Mouse (Mus musculus) MEL (cell line): ENCODE data around the gene Pml. TPM values are rescaled to one million over a fixed set of nuclear protein-coding genes. Genes with fewer than 3 reads are reported as not detected.

ENCODE experiments used
- DNase-seq: peaks from one replicate; pipeline ENCODE4 v3.0.0; 2011; ENCODE audit warnings: low read depth, low spot score
- H3K27ac ChIP-seq: 2 replicates; pipeline ENCODE4 v1.5.1; 2012; ENCODE audit warnings: low read depth, mild to moderate bottlenecking, control low read depth, low read length, moderate library complexity; ENCODE audit not compliant: control insufficient read depth
- H3K27me3 ChIP-seq, 2 experiments: fragments of 150-350 bp in 1 of 2; sonication (generic) in 1 of 2; 2 replicates each; pipeline ENCODE4 v1.6.1; 2012; ENCODE audit warnings: low read length in 2 of 2, mild to moderate bottlenecking in 2 of 2, improper control_type of control experiment in 1 of 2, moderate library complexity in 1 of 2; ENCODE audit not compliant: insufficient read depth in 2 of 2, control insufficient read depth in 1 of 2
- H3K36me3 ChIP-seq, 2 experiments: 2 replicates each; pipeline ENCODE4 v1.6.1; 2012 to 2014; ENCODE audit warnings: low read length in 2 of 2, improper control_type of control experiment in 1 of 2, inconsistent platforms in 1 of 2, mild to moderate bottlenecking in 1 of 2; ENCODE audit not compliant: insufficient read depth in 2 of 2, control insufficient read depth in 1 of 2
- H3K4me1 ChIP-seq, 2 experiments: fragments of 150-350 bp in 1 of 2; sonication (generic) in 1 of 2; 2 replicates each; pipeline ENCODE4 v1.6.1; 2012; ENCODE audit warnings: low read length in 2 of 2, improper control_type of control experiment in 1 of 2, mild to moderate bottlenecking in 1 of 2; ENCODE audit not compliant: insufficient read depth in 2 of 2, control insufficient read depth in 1 of 2
- H3K4me3 ChIP-seq, 2 experiments: fragments of 150-350 bp in 1 of 2; sonication (generic) in 1 of 2; 2 replicates each; pipeline ENCODE4 v1.5.1; 2012; ENCODE audit warnings: low read depth in 2 of 2, low read length in 2 of 2, mild to moderate bottlenecking in 2 of 2, moderate library complexity in 2 of 2, control low read depth in 1 of 2, improper control_type of control experiment in 1 of 2; ENCODE audit not compliant: control insufficient read depth in 1 of 2, insufficient read depth in 1 of 2
- H3K79me2 ChIP-seq: 2 replicates; pipeline ENCODE4 v1.6.1; 2012; ENCODE audit warnings: mild to moderate bottlenecking, low read length, moderate library complexity; ENCODE audit not compliant: control insufficient read depth, poor library complexity, insufficient read depth
- H3K9ac ChIP-seq: 2 replicates; pipeline ENCODE4 v1.6.1; 2012; ENCODE audit warnings: low read depth, mild to moderate bottlenecking, control low read depth, low read length, moderate library complexity; ENCODE audit not compliant: control insufficient read depth, poor library complexity, severe bottlenecking
- H3K9me3 ChIP-seq: fragments of 150-350 bp; sonication (generic); replicated peaks from 2 replicates; pipeline ENCODE4 v1.6.1; 2012; ENCODE audit warnings: mild to moderate bottlenecking, low read length, improper control_type of control experiment, moderate library complexity; ENCODE audit not compliant: insufficient read depth
- CHD2 ChIP-seq: IDR thresholded peaks from 2 replicates; pipeline ENCODE4 v1.6.1; 2011; ENCODE audit warnings: low read length, improper control_type of control experiment
- CTCF ChIP-seq, 3 experiments: IDR thresholded peaks in 2 of 3; conservative IDR thresholded peaks in 1 of 3; 2 replicates each; pipeline ENCODE4 v1.5.1; 2011 to 2012; ENCODE audit warnings: low read length in 3 of 3, low read depth in 2 of 3, mild to moderate bottlenecking in 2 of 3, improper control_type of control experiment in 1 of 3, inconsistent platforms in 1 of 3, mixed read lengths in 1 of 3, moderate library complexity in 1 of 3; ENCODE audit not compliant: control insufficient read depth in 1 of 3, insufficient read depth in 1 of 3, poor library complexity in 1 of 3, severe bottlenecking in 1 of 3
- E2F4 ChIP-seq: IDR thresholded peaks from 2 replicates; pipeline ENCODE4 v1.6.1; 2011; ENCODE audit warnings: low read depth, low read length, improper control_type of control experiment, borderline replicate concordance
- EP300 ChIP-seq, 2 experiments: IDR thresholded peaks; 2 replicates each; pipeline ENCODE4 v1.6.1; 2011; ENCODE audit warnings: improper control_type of control experiment in 2 of 2, low read length in 2 of 2, low read depth in 1 of 2, mild to moderate bottlenecking in 1 of 2
- ETS1 ChIP-seq: IDR thresholded peaks from 2 replicates; pipeline ENCODE4 v1.6.1; 2012; ENCODE audit warnings: low read depth, mild to moderate bottlenecking, inconsistent platforms, low read length, improper control_type of control experiment, moderate library complexity
- GATA1 ChIP-seq: IDR thresholded peaks from 2 replicates; pipeline ENCODE4 v1.6.1; 2011; ENCODE audit warnings: low read depth, low read length, improper control_type of control experiment
- HCFC1 ChIP-seq: IDR thresholded peaks from 2 replicates; pipeline ENCODE4 v1.6.1; 2012; ENCODE audit warnings: low read depth, mild to moderate bottlenecking, inconsistent platforms, low read length, improper control_type of control experiment, moderate library complexity
- KAT2A ChIP-seq: conservative IDR thresholded peaks from 2 replicates; pipeline ENCODE4 v1.6.1; 2012; ENCODE audit warnings: low read depth, low read length, improper control_type of control experiment, inconsistent platforms
- MAFK ChIP-seq: IDR thresholded peaks from 2 replicates; pipeline ENCODE4 v1.6.1; 2011; ENCODE audit warnings: low read depth, mild to moderate bottlenecking, low read length, improper control_type of control experiment, borderline replicate concordance
- MAX ChIP-seq: IDR thresholded peaks from 2 replicates; pipeline ENCODE4 v1.6.1; 2011; ENCODE audit warnings: low read length, improper control_type of control experiment
- MAZ ChIP-seq: IDR thresholded peaks from 2 replicates; pipeline ENCODE4 v1.6.1; 2012; ENCODE audit warnings: low read depth, mild to moderate bottlenecking, inconsistent platforms, low read length, improper control_type of control experiment
- MYB ChIP-seq: IDR thresholded peaks from 2 replicates; pipeline ENCODE4 v1.6.1; 2011; ENCODE audit warnings: mild to moderate bottlenecking, low read depth, low read length, improper control_type of control experiment
- MYC ChIP-seq: IDR thresholded peaks from 2 replicates; pipeline ENCODE4 v1.6.1; 2011; ENCODE audit warnings: low read depth, mild to moderate bottlenecking, low read length, improper control_type of control experiment, moderate library complexity
- NRF1 ChIP-seq: IDR thresholded peaks from 2 replicates; pipeline ENCODE4 v1.6.1; 2014; ENCODE audit warnings: low read depth, mild to moderate bottlenecking, inconsistent platforms, low read length, improper control_type of control experiment, moderate library complexity; ENCODE audit not compliant: poor library complexity, insufficient read depth, severe bottlenecking
- POLR2AphosphoS2 ChIP-seq: IDR thresholded peaks from 2 replicates; pipeline ENCODE4 v1.6.1; 2011; ENCODE audit warnings: low read length, improper control_type of control experiment
- POLR2AphosphoS5 ChIP-seq: IDR thresholded peaks from 2 replicates; pipeline ENCODE4 v1.6.1; 2012; ENCODE audit warnings: low read depth, borderline replicate concordance, mild to moderate bottlenecking, inconsistent platforms, low read length, moderate library complexity, mixed read lengths
- RCOR1 ChIP-seq: IDR thresholded peaks from 2 replicates; pipeline ENCODE4 v1.6.1; 2012; ENCODE audit warnings: low read depth, mild to moderate bottlenecking, inconsistent platforms, low read length, improper control_type of control experiment
- SIN3A ChIP-seq: IDR thresholded peaks from 2 replicates; pipeline ENCODE4 v1.6.1; 2012; ENCODE audit warnings: low read length, improper control_type of control experiment, inconsistent platforms
- TAL1 ChIP-seq: IDR thresholded peaks from 2 replicates; pipeline ENCODE4 v1.6.1; 2012; ENCODE audit warnings: mild to moderate bottlenecking, inconsistent platforms, low read length, moderate library complexity, mixed read lengths
- TBP ChIP-seq: IDR thresholded peaks from 2 replicates; pipeline ENCODE4 v1.8.0; 2011; ENCODE audit warnings: low read depth, low read length, improper control_type of control experiment
- TCF12 ChIP-seq: IDR thresholded peaks from 2 replicates; pipeline ENCODE4 v1.6.1; 2014; ENCODE audit warnings: low read depth, mild to moderate bottlenecking, inconsistent platforms, low read length, improper control_type of control experiment, moderate library complexity
- ZC3H11A ChIP-seq: IDR thresholded peaks from 2 replicates; pipeline ENCODE4 v1.6.1; 2012; ENCODE audit warnings: low read depth, mild to moderate bottlenecking, inconsistent platforms, low read length, improper control_type of control experiment
- ZNF384 ChIP-seq: IDR thresholded peaks from 2 replicates; pipeline ENCODE4 v1.6.1; 2012; ENCODE audit warnings: low read depth, mild to moderate bottlenecking, inconsistent platforms, low read length, improper control_type of control experiment
- polyA plus RNA-seq, 2 experiments: library from polyadenylated mRNA; stranded (reverse) in 1 of 2; unstranded in 1 of 2; fragments of >175 nt in 1 of 2; fragments of >200 nt in 1 of 2; gene quantifications; 2 replicates each; pipeline versions ENCODE4 v1.2.1 to v1.2.4; 2012; ENCODE audit warnings: low replicate concordance in 2 of 2, low read depth in 1 of 2; ENCODE audit not compliant: insufficient read length in 2 of 2, insufficient read depth in 1 of 2, missing spikeins in 1 of 2
- total RNA-seq: library from RNA; depleted of rRNA; stranded (reverse); fragments of 300-350 nt; gene quantifications from 2 replicates; pipeline ENCODE4 v1.2.3, GENCODE M21; 2012

The Pml gene
- total and polyA plus RNA-seq, 3 experiments = 25.2 to 56.6 TPM; not detected in 1

GRCm38 (mm10) chr9:58295345-58295744 lies 45.8 kb upstream of the Pml start:
- TF ChIP-seq SIN3A (no peak), GATA1 (no peak), ZNF384 (no peak), TCF12 (no peak), TBP (no peak), CHD2 (no peak), RCOR1 (no peak), POLR2AphosphoS5 (no peak), CTCF (IDR thresholded peaks at IDR 0.05 in 2 of 3, conservative IDR thresholded peaks at IDR 0.05 in 1 of 3; ENCODE audit: control insufficient read depth in 1 of 3, insufficient read depth in 1 of 3, low read depth in 2 of 3, low read length in 3 of 3, poor library complexity in 1 of 3, severe bottlenecking in 1 of 3) (no peak), NRF1 (no peak), POLR2AphosphoS2 (no peak), E2F4 (no peak), MAX (no peak), MAFK (no peak), MAZ (no peak), MYB (no peak), MYC (no peak)
- DNase-seq = no peak
- Histone ChIP-seq H3K9me3 (no peaks in the 10 kb centered on the region), H3K4me3 (no peak overlapping the region), H3K9ac (no peak overlapping the region), H3K27me3 (peaks cover 17 to 18% of the 10 kb centered on the region in 2 experiments), H3K79me2 (no peaks in the 10 kb centered on the region), H3K36me3 (no peaks in the 10 kb centered on the region), H3K27ac (no peak overlapping the region), H3K4me1 (no peaks in the 10 kb centered on the region)

GRCm38 (mm10) chr9:58294527-58294926 lies 44.9 kb upstream of the Pml start:
- Histone ChIP-seq H3K36me3 (no peaks in the 10 kb centered on the region), H3K79me2 (no peaks in the 10 kb centered on the region), H3K4me3 (no peak overlapping the region), H3K9ac (no peak overlapping the region), H3K27ac (no peak overlapping the region), H3K9me3 (no peaks in the 10 kb centered on the region), H3K27me3 (peaks cover 11 to 20% of the 10 kb centered on the region in 2 experiments), H3K4me1 (no peaks in the 10 kb centered on the region)
- DNase-seq = no peak
- TF ChIP-seq GATA1 (no peak), NRF1 (no peak), KAT2A (no peak), ETS1 (no peak), MYC (no peak), ZC3H11A (no peak), POLR2AphosphoS2 (no peak), TAL1 (no peak), E2F4 (no peak), CTCF (IDR thresholded peaks at IDR 0.05 in 2 of 3, conservative IDR thresholded peaks at IDR 0.05 in 1 of 3; ENCODE audit: control insufficient read depth in 1 of 3, insufficient read depth in 1 of 3, low read depth in 2 of 3, low read length in 3 of 3, poor library complexity in 1 of 3, severe bottlenecking in 1 of 3) (no peak), POLR2AphosphoS5 (no peak), TBP (no peak), EP300 (IDR thresholded peaks at IDR 0.05; ENCODE audit: low read depth in 1 of 2, low read length in 2 of 2) (no peak), HCFC1 (no peak)
